Mouse (Mus musculus): ENCODE results near the gene Kremen1.

Kremen1 gene

GRCm38 (mm10) chr11:5261508-5262392, at the start of gene Kremen1:
Gene Kremen1, minus strand, starts transcription at chr11:5261558.
- peak; percentile 90 for DNase-seq (ENCODE audit: extremely low read depth, insufficient read length, low spot score)

GRCm38 (mm10) chr11:5307024-5307905, 45.9 kb upstream of the Kremen1 start:
- DNase-seq (ENCODE audit: extremely low read depth, insufficient read length, low spot score): no peak

- DNase-seq (ENCODE audit: extremely low read depth, insufficient read length, low spot score): no peak
Measured at GRCm38 (mm10) chr11:5306017-5306416, 44.7 kb upstream of the Kremen1 start.

- DNase-seq (ENCODE audit: extremely low read depth, insufficient read length, low spot score): peak; percentile 46
Measured at GRCm38 (mm10) chr11:5304526-5304925, 43.2 kb upstream of the Kremen1 start.

- DNase-seq (ENCODE audit: extremely low read depth, insufficient read length, low spot score): no peak
Measured at GRCm38 (mm10) chr11:5298007-5298372, 36.6 kb upstream of the Kremen1 start.

- peak; percentile 60 for DNase-seq (ENCODE audit: extremely low read depth, insufficient read length, low spot score)
Measured at GRCm38 (mm10) chr11:5297148-5298006, 36.0 kb upstream of the Kremen1 start.

- peak; percentile 38 for DNase-seq (ENCODE audit: extremely low read depth, insufficient read length, low spot score)
Measured at GRCm38 (mm10) chr11:5296576-5297115, 35.3 kb upstream of the Kremen1 start.

- peak; percentile 45 for DNase-seq (ENCODE audit: extremely low read depth, insufficient read length, low spot score)
Measured at GRCm38 (mm10) chr11:5294805-5295204, 33.4 kb upstream of the Kremen1 start.

- DNase-seq (ENCODE audit: extremely low read depth, insufficient read length, low spot score): no peak
Measured at GRCm38 (mm10) chr11:5290691-5291090, 29.3 kb upstream of the Kremen1 start.

GRCm38 (mm10) chr11:5289826-5290580, 28.6 kb upstream of the Kremen1 start:
- no peak for DNase-seq (ENCODE audit: extremely low read depth, insufficient read length, low spot score)

GRCm38 (mm10) chr11:5283987-5284386, 22.6 kb upstream of the Kremen1 start:
- DNase-seq (ENCODE audit: extremely low read depth, insufficient read length, low spot score): no peak

- no peak for DNase-seq (ENCODE audit: extremely low read depth, insufficient read length, low spot score)
Measured at GRCm38 (mm10) chr11:5280932-5281331, 19.6 kb upstream of the Kremen1 start.

- no peak for DNase-seq (ENCODE audit: extremely low read depth, insufficient read length, low spot score)
Measured at GRCm38 (mm10) chr11:5278463-5278862, 17.1 kb upstream of the Kremen1 start.

- no peak for DNase-seq (ENCODE audit: extremely low read depth, insufficient read length, low spot score)
Measured at GRCm38 (mm10) chr11:5277307-5277971, 16.1 kb upstream of the Kremen1 start.

GRCm38 (mm10) chr11:5275216-5275615, 13.9 kb upstream of the Kremen1 start:
- no peak for DNase-seq (ENCODE audit: extremely low read depth, insufficient read length, low spot score)

GRCm38 (mm10) chr11:5272536-5273234, 11.3 kb upstream of the Kremen1 start:
- no peak for DNase-seq (ENCODE audit: extremely low read depth, insufficient read length, low spot score)

GRCm38 (mm10) chr11:5272066-5272360, 10.7 kb upstream of the Kremen1 start:
- no peak for DNase-seq (ENCODE audit: extremely low read depth, insufficient read length, low spot score)

GRCm38 (mm10) chr11:5271274-5272065, 10.1 kb upstream of the Kremen1 start:
- peak; percentile 31 for DNase-seq (ENCODE audit: extremely low read depth, insufficient read length, low spot score)
